Mouse (Mus musculus) forebrain, embryonic 16.5 days (tissue): ENCODE measurements around the gene Krt87. TPM values are rescaled to one million over a fixed set of nuclear protein-coding genes. Genes with fewer than 3 reads are reported as not detected.

ENCODE experiments used
- ATAC-seq: fragments of 200-750 bp; cut with Nextera tagmentation; 2 replicates; pipeline ENCODE4 v1.8.0; 2017; ENCODE audit warnings: mild to moderate bottlenecking, moderate library complexity
- H3K27ac ChIP-seq: fragments of 300-500 bp; sonication (generic); 2 replicates; pipeline ENCODE4 v1.5.1; 2014; ENCODE audit warnings: low read length, control low read depth
- H3K27me3 ChIP-seq: fragments of 300-500 bp; sonication (generic); replicated peaks from 2 replicates; pipeline ENCODE4 v1.6.1; 2014; ENCODE audit warnings: low read length; ENCODE audit not compliant: control insufficient read depth, insufficient read depth
- H3K36me3 ChIP-seq: fragments of 300-500 bp; sonication (generic); 2 replicates; pipeline ENCODE4 v1.6.1; 2014; ENCODE audit not compliant: control insufficient read depth, insufficient read depth
- H3K4me1 ChIP-seq: fragments of 300-500 bp; sonication (generic); replicated peaks from 2 replicates; pipeline ENCODE4 v1.6.1; 2014; ENCODE audit warnings: low read length; ENCODE audit not compliant: control insufficient read depth, insufficient read depth
- H3K4me2 ChIP-seq: fragments of 300-500 bp; sonication (generic); 2 replicates; pipeline ENCODE4 v1.6.1; 2014; ENCODE audit warnings: mild to moderate bottlenecking, low read length, control low read depth
- H3K4me3 ChIP-seq: fragments of 300-500 bp; sonication (generic); replicated peaks from 2 replicates; pipeline ENCODE4 v1.5.1; 2014; ENCODE audit warnings: mild to moderate bottlenecking, low read length, control low read depth
- H3K9ac ChIP-seq: fragments of 300-500 bp; sonication (generic); replicated peaks from 2 replicates; pipeline ENCODE4 v1.6.1; 2014; ENCODE audit warnings: low read depth, low read length, control low read depth
- H3K9me3 ChIP-seq: fragments of 300-500 bp; sonication (generic); 2 replicates; pipeline ENCODE4 v1.6.1; 2016; ENCODE audit warnings: low read length; ENCODE audit not compliant: control insufficient read depth
- WGBS: fragments of 180-500 bp; shearing (Covaris S2); extraction: QIAGEN DNeasy Blood & Tissue Kit; methylation state at CpG from one replicate; pipeline ENCODE4 v1.1.7; 2014; 5-methylcytosine and 5-hydroxymethylcytosine counted together
- polyA plus RNA-seq: library from polyadenylated mRNA; unstranded; fragments of >200 nt; fragmentation: Nextera tagmentation; extraction: Ambion mirVana; gene quantifications from 2 replicates; pipeline ENCODE4 v1.2.1, GENCODE M21; 2015

The Krt87 gene
- polyA plus RNA-seq = 0.20 and 0.31 TPM in 2 replicates

DNA sequence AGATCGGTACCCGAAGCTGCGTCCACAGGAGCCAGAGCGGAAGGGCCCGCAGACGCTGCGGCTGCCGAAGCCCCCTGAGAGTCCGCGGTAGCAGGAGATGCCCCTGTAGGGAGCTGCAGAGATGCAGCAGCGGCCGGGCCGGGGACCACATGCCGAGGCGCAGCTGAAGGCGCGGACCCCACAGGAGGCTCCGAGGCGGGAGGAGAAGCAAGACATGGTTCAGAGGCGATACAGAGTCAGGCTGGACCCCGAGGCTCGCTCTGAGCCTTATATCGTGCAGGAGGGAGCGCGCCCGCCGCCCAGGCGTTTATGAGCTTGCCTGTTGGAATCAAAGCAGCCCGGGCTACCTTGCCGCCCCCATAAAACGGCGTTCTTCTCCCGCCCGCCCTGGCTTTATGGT lies at the start of gene Krt87:
Gene Krt87 (minus strand): TSS at position 250 of the 400 bp plus-strand sequence.
- Histone ChIP-seq H3K4me2 (peak within 1 kb of the TSS; percentile 50), H3K9ac (peak within 1 kb of the TSS; percentile 24), H3K4me1 (peaks cover 8% of the 10 kb centered on the region; the same call in 1 of the 2 replicates), H3K4me3 (peak within 1 kb of the TSS; percentile 37), H3K27ac (no peak within 1 kb of the TSS), H3K27me3 (peaks cover 9% of the 10 kb centered on the region), H3K36me3 (no peaks in the 10 kb centered on the region), H3K9me3 (no peaks in the 10 kb centered on the region)
- ATAC-seq = no peak
- 2% methylated on average over 30 of the region's 34 CpGs for WGBS

- Histone ChIP-seq H3K9me3 (no peaks in the 10 kb centered on the region), H3K4me3 (no peak overlapping the region), H3K36me3 (no peaks in the 10 kb centered on the region), H3K27me3 (no peaks in the 10 kb centered on the region), H3K27ac (no peak overlapping the region), H3K9ac (no peak overlapping the region), H3K4me2 (no peak overlapping the region), H3K4me1 (no peaks in the 10 kb centered on the region)
- WGBS = 78% methylated on average over 11 of the region's 11 CpGs
- no peak for ATAC-seq
Measured at GRCm38 (mm10) chr15:101485911-101486635, 47.5 kb upstream of the Krt87 start.

DNA sequence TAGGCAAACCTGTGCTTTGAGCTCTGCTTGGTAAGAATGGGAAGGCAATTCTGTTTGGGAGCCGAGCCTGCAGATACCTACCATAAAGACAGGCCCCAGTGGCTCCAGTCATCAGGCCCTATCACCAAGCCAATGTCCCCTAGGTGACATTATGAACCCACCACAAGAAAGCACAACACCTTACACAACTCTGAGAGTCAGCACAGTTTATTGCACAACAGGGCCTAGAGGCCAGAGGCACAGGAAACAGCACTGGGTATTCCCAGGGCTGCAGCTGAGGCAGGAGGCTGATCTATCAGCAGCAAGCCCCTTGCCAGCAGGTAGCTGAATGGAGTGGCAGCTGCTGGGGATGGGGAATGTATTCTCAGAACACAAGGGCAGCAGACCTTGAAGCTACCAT lies 46.3 kb upstream of the Krt87 start:
- H3K9me3 ChIP-seq = no peaks in the 10 kb centered on the region
- no peaks in the 10 kb centered on the region for H3K27me3 ChIP-seq
- no peak overlapping the region for H3K4me3 ChIP-seq
- peaks cover under 1% of the 10 kb centered on the region; the same call in 1 of the 2 replicates for H3K4me1 ChIP-seq
- no peak for ATAC-seq
- H3K9ac ChIP-seq = no peak overlapping the region
- H3K4me2 ChIP-seq = no peak overlapping the region
- H3K27ac ChIP-seq = no peak overlapping the region
- H3K36me3 ChIP-seq = no peaks in the 10 kb centered on the region
- WGBS = 87% methylated on average over 1 of the region's 1 CpGs

GRCm38 (mm10) chr15:101483646-101484045 lies 45.0 kb upstream of the Krt87 start:
- H3K4me3 ChIP-seq = no peak overlapping the region
- H3K9me3 ChIP-seq = no peaks in the 10 kb centered on the region
- H3K27me3 ChIP-seq = no peaks in the 10 kb centered on the region
- H3K9ac ChIP-seq = no peak overlapping the region
- no peak for ATAC-seq
- no peak overlapping the region for H3K4me2 ChIP-seq
- peaks cover 12% of the 10 kb centered on the region for H3K4me1 ChIP-seq
- H3K36me3 ChIP-seq = no peaks in the 10 kb centered on the region
- no peak overlapping the region for H3K27ac ChIP-seq
- WGBS = 69% methylated on average over 1 of the region's 1 CpGs

GRCm38 (mm10) chr15:101482056-101482455 lies 43.5 kb upstream of the Krt87 start:
- Histone ChIP-seq H3K4me2 (no peak overlapping the region), H3K9ac (no peak overlapping the region), H3K4me3 (no peak overlapping the region), H3K4me1 (peaks cover 12% of the 10 kb centered on the region), H3K27ac (no peak overlapping the region), H3K9me3 (no peaks in the 10 kb centered on the region), H3K27me3 (no peaks in the 10 kb centered on the region), H3K36me3 (no peaks in the 10 kb centered on the region)
- WGBS = 50% methylated on average over 4 of the region's 4 CpGs
- no peak for ATAC-seq

- Histone ChIP-seq H3K36me3 (no peaks in the 10 kb centered on the region), H3K4me1 (peaks cover 12% of the 10 kb centered on the region), H3K4me2 (peak overlapping the region; percentile 75), H3K4me3 (peak overlapping the region; percentile 31), H3K27ac (0 out of 2 replicates have a peak overlapping the region, but pooled peaks have one; percentile 5), H3K9me3 (no peaks in the 10 kb centered on the region), H3K27me3 (no peaks in the 10 kb centered on the region), H3K9ac (peak overlapping the region; percentile 43)
- peak; percentile 77 for ATAC-seq
- WGBS = 21% methylated on average over 11 of the region's 11 CpGs
Measured at GRCm38 (mm10) chr15:101479666-101480060, 41.1 kb upstream of the Krt87 start.

DNA sequence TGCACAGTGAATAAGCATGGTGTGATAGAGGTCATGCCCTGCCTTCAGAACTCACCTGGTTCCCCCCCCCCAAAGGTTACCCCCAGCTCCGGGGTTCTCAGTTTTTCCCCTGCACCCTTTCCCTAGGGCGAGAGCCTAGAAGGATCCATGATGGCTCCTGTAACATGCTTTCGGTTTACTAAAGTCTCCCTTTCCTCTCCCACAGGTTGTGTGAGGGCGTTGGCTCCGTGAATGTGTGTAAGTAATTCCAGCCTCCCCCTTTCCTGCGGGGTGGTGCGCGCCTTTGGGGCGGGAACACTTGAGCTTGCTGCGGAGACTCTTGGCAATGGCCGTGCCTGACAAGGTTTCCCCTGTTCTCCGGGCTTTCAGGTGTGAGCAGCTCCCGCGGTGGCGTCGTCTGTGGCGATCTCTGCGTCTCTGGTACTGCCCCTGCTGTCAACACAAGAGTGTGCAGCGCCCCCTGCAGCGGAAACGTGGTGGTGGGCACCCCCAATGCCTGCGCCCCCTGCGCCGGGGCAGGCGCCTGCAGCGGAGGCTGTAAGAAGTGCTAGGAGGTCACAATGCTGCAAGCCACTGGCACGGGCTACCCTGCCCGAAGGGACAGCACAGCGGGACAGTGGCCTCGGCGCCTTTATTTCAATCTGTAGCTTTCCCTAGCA lies 40.5 kb upstream of the Krt87 start:
- H3K4me2 ChIP-seq = peak overlapping the region; percentile 75
- no peaks in the 10 kb centered on the region for H3K9me3 ChIP-seq
- peak; percentile 59 for ATAC-seq
- 8% methylated on average over 31 of the region's 31 CpGs for WGBS
- no peaks in the 10 kb centered on the region for H3K27me3 ChIP-seq
- H3K4me3 ChIP-seq = peak overlapping the region; percentile 31
- peak overlapping the region; percentile 43 for H3K9ac ChIP-seq
- no peak overlapping the region for H3K27ac ChIP-seq
- H3K36me3 ChIP-seq = no peaks in the 10 kb centered on the region
- H3K4me1 ChIP-seq = peaks cover 12% of the 10 kb centered on the region

- Histone ChIP-seq H3K27ac (no peak within 1 kb of the TSS), H3K4me1 (no peaks in the 10 kb centered on the region), H3K4me2 (no peak within 1 kb of the TSS), H3K4me3 (no peak within 1 kb of the TSS), H3K9me3 (no peaks in the 10 kb centered on the region), H3K9ac (no peak within 1 kb of the TSS), H3K27me3 (no peaks in the 10 kb centered on the region), H3K36me3 (no peaks in the 10 kb centered on the region)
- WGBS = 34% methylated on average over 10 of the region's 10 CpGs
- ATAC-seq = no peak
Measured at GRCm38 (mm10) chr15:101472952-101473528, 34.4 kb upstream of the Krt87 start, which contains the start of gene Krt86. Krt86 (plus strand) TSS chr15:101473478.

DNA sequence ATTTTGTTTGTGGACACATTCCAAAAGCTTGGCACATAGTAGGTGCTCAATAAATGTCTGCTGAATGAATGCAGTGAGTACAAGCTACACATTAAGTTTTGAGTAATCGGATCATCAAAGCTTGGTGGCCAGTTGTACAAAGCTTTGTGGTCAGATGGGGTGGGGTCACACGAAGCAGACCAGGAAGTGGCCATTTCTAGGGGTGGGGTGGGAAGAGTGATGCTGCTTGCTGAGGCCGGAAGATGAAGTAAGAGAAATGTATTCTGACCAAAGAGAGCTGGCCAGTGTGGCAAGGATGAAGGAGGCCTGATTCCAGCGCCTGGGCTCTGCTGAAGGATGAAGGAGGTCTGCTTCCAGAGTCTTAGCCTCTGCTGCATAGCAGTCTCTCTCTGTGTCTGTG lies 30.5 kb upstream of the Krt87 start:
- Histone ChIP-seq H3K27me3 (no peaks in the 10 kb centered on the region), H3K27ac (no peak overlapping the region), H3K4me1 (no peaks in the 10 kb centered on the region), H3K4me3 (no peak overlapping the region), H3K9ac (no peak overlapping the region), H3K4me2 (no peak overlapping the region), H3K36me3 (no peaks in the 10 kb centered on the region), H3K9me3 (no peaks in the 10 kb centered on the region)
- WGBS = 89% methylated on average over 4 of the region's 4 CpGs
- ATAC-seq = no peak
